Mouse (Mus musculus) left cerebral cortex, postnatal 14 days (tissue): ENCODE data around the gene Klf12. TPM values are rescaled to one million over a fixed set of nuclear protein-coding genes. Genes with fewer than 3 reads are reported as not detected.

ENCODE experiments used
- DNase-seq, 2 experiments: peaks; one replicate each; pipeline ENCODE4 v3.0.0; 2021 to 2022; ENCODE audit warnings: low spot score in 2 of 2, mixed read lengths in 1 of 2
- intact Hi-C: fragments of 180-260 bp; cut with DNase I; formaldehyde crosslinking; loops from one replicate; pipeline ENCODE4 v1.15.1; 2025
- total RNA-seq, 2 experiments: library from RNA; stranded (reverse); gene quantifications; 2 replicates each; pipeline ENCODE4 v1.2.3; 2021

Gene Klf12
- total RNA-seq, 2 experiments from 2014 or later: 44.3 to 44.5 TPM

GRCm38 (mm10) chr14:99826713-99827112 is 457.8 kb downstream of the Klf12 start:
- DNase-seq: no peak
- intact Hi-C loops: no loop called here
